Mouse (Mus musculus) CD4-positive helper T cell, adult 2 months (primary cell): ENCODE measurements at regions not wholly inside any gene's neighbourhood (a gene's known extent, or its start where the extent isn't known, plus 50 kb on each side); places are given as distances from the start of the nearest gene placed in this dataset.

Source experiments
- DNase-seq: peaks from one replicate; pipeline ENCODE4 v3.0.0-alpha.2; 2012; ENCODE audit warnings: low read depth, missing footprints, low spot score

GRCm38 (mm10) chr13:44339061-44339741, 390.1 kb upstream of the Jarid2 start:
- no peak for DNase-seq

- DNase-seq, result no peak
These were observed 384.2 kb upstream of the Jarid2 start for GRCm38 (mm10) chr13:44345094-44345493.

- DNase-seq, result no peak
These were observed 382.6 kb upstream of the Jarid2 start for GRCm38 (mm10) chr13:44346636-44347035.

DNA sequence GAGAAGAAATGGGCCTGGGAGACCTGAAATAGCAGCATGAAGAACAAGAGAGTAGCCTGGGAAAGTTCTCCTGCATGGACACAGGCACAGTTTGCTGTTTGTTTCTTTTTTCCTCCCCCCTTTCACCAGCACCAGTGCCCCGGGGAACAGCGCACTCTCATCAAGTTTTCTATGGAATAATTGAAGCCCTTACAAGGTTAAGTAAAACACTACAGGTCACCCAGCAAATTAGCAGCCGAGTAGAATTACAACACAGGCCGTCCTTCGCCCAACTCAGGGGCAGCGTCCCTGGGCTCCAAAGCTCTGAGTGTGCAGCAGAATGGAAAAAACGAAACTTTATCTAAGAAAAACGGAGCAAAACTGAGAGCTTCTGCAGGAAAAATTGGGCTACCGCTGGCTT, 381.6 kb upstream of the Jarid2 start:
- no peak for DNase-seq

- DNase-seq, result no peak
These were observed 375.4 kb upstream of the Jarid2 start for GRCm38 (mm10) chr13:44353899-44354298.

GRCm38 (mm10) chr13:44355771-44356221, 373.5 kb upstream of the Jarid2 start:
- DNase-seq, result no peak

DNA sequence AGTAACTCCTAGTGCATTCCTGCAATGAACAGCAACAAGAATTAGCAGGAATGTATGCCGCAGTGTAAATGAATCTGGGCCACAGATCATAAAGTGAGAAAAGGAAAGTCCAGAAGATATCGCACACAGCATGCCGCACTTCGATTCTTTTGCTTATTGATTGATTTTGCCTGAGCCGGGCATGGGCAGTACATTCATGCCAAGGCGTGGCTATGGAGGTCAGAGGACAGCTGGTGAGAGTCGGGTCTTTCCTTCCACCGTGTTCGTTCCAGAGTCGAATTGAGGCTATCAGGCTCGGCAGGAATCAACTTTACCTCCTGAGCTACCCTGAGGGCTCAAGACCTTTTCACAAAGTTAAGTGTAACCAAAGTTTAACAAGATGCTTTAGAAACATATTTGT, 372.3 kb upstream of the Jarid2 start:
- DNase-seq, result no peak

DNA sequence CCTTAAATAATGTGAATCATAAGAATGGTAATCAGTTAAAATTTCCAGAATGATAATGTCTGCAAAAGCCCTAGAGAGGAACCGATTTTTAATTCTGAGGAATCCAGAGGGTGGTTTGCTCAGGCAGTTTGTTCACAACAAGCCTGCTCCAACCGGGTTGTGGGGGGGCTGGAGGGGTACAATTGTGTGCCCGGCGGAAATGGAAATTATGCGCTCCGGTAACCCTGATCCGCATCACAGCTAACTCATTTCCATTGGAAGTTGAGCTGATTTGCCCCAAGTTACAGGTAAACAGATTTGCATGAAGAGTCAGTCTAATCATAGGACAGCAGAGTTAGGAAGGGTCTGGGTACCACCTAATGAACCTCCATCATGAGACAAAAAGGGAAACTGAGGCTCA, 369.9 kb upstream of the Jarid2 start:
- DNase-seq, result no peak

GRCm38 (mm10) chr13:44360016-44360415, 369.3 kb upstream of the Jarid2 start:
- DNase-seq, result peak; percentile 15

DNA sequence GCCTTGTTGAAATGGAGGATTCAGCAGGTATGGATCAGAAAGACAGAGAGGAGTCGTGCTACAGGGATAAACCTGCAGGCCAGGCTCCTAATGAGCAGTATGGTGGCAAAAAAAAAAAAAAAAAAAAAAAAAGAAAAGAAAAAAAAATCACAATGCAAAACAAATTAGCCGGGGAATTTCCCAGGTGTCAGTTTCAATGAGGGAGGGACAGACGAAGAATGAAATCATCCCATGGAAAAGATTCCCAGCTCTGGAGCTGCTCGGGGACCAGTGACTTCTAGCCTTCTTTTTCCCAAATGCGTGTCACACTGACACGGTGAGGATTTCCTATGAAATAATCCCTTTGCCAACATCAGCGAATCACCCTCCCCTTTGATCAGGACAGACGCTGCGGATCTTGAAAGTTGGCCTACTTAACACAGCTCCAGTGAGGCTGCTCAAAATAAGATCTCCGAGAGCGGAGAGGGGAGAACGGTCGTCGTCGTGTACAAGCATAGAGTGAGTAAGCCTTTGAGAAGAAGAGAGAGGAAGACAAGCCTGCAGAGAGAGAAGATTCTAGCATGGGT, 368.5 kb upstream of the Jarid2 start:
- no peak for DNase-seq

GRCm38 (mm10) chr13:44362293-44363005, 366.8 kb upstream of the Jarid2 start:
- no peak for DNase-seq

- no peak for DNase-seq
These were observed 366.3 kb upstream of the Jarid2 start for GRCm38 (mm10) chr13:44363016-44363415.

- no peak for DNase-seq
These were observed 360.0 kb upstream of the Jarid2 start for GRCm38 (mm10) chr13:44369301-44369700.

DNA sequence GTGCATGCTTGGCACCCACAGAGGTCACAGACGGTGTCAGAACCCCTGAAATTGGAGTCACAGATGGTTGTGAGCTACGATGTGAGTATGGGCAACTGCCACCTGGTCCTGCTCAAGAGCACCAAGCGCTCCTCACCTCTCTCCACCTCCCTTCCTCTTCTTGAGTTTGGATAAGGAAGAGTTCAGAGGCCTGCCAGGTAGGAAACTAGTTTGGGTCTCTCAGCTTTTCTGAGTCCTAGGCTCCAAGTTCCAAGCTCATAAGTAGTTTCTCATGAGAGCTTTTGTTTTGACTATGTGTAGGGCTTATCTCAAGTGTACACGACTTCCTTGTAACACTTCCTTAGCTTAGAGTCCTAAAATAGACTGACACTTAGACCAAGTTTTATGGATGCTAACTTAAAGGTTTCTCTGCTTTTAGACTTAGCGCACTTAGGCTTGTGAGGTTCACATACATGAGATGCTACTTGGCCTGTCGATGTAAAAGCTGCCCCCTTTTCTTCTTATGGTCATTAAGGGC, 356.9 kb upstream of the Jarid2 start:
- no peak for DNase-seq

GRCm38 (mm10) chr13:44375476-44376159, 353.7 kb upstream of the Jarid2 start:
- peak; percentile 42 for DNase-seq

- DNase-seq, result no peak
These were observed 353.1 kb upstream of the Jarid2 start for GRCm38 (mm10) chr13:44376160-44376488.

- DNase-seq, result no peak
These were observed 347.4 kb upstream of the Jarid2 start for GRCm38 (mm10) chr13:44381721-44382450.

- DNase-seq, result no peak
These were observed 346.0 kb upstream of the Jarid2 start for GRCm38 (mm10) chr13:44383322-44383721.

GRCm38 (mm10) chr13:44386767-44387166, 342.5 kb upstream of the Jarid2 start:
- DNase-seq, result no peak

DNA sequence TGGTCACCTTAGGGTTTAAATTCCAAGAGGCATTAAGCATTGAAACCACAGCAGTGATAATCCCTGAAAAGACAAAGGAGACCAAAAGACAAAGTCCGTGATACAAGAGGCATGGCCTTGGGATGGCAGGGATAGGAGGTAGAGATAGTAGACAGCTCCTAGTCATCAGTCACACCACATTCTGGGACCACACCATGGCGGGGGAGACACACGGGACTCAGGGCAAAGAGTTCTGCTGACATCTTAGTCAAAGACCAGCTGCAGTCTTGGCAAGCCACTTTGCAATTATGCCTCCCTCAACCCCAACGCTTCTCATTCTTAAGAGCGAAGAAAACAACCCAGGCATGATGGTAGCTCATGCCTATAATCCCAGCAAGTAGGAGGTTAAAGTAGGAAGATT, 339.6 kb upstream of the Jarid2 start:
- no peak for DNase-seq

- no peak for DNase-seq
These were observed 338.4 kb upstream of the Jarid2 start for GRCm38 (mm10) chr13:44390666-44391390.
